Mouse (Mus musculus) bone marrow, adult 2 months (tissue): ENCODE results near the gene Zbtb25.

Experiments used
- CTCF ChIP-seq: fragments of 200-500 bp; IDR thresholded peaks from 2 replicates; pipeline ENCODE4 v1.5.1; 2011; ENCODE audit warnings: low read length, control low read depth; ENCODE audit not compliant: control insufficient read depth, insufficient read depth
- POLR2A ChIP-seq: fragments of 200-500 bp; IDR thresholded peaks from 2 replicates; pipeline ENCODE4 v1.6.1; 2011; ENCODE audit warnings: low read depth, mild to moderate bottlenecking, control low read depth, low read length, borderline replicate concordance; ENCODE audit not compliant: control insufficient read depth

DNA sequence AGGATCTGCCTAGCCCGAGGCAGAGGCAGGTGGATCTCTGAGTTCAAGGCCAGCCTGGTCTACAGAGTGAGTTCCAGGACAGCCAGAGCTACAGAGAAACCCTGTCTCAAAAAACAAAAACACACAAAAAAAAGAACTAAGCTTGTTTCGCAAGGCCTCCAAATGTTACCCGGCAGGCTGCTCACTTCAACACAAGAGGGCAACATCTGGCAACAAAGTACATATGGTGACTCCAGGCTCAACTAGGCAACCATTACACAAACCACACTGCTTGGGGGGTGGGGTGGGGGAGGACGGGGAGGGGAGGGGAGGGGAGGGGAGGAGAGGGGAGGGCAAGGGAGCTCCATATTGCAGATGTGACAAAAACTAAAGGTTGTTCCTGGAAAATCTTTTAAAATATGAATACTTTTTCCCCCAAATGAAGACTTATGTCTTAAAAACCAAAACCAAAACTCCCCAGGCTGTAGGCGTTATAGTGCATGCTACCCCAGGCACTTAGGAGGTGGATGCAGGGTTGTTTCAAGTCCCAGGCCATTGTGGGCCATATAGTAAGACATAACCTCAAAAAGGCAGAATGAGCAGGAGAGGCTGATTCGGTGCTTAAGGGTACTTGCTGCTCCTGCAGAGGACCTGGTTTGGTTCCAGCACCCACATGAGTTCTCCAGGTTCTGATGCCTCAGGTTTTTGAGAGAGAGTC is 23.5 kb downstream of the Zbtb25 start:
- TF ChIP-seq POLR2A (no peak), CTCF (peak; percentile 65)
